In the genomic region with DNA sequence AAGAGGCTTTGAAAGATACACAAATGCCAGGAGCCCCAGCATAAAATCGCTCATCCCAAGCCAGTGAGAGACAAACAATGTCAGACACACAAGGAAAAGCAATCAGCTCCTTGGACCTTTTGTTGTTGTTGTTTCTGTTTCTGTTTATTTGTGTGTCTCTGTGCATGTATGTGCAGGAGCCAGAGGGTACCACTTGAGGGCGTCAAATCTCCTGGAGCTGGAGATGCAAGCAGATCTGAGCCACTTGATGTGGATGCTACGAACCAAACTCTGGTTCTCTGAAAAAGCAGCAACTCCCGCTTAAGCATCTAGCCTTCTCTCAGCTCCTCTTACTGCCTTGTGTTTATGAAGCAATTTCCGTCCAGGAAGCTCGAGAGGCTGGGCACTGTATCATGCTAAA, we compare ENCODE assay signal across 17 mouse cellular contexts.
DNase-seq lines count a peak whose midpoint lies in the region; ATAC-seq and TF ChIP-seq lines count a peak whose summit lies in the region.
"Had no signal": no experiment of that assay in that cellular context is flagged by ENCODE, and none has a peak within 500 bp of the region (broad histone marks: within the 10 kb centered on the region; RNA-seq: fewer than 3 reads in every experiment).

No protein-coding gene starts in this region.

- H3K9me3 ChIP-seq in lung, embryonic 14.5 days (ENCODE audit: low read depth, low read length) = no peaks in the 10 kb centered on the region
- H3K9me3 ChIP-seq in hindbrain, postnatal 0 days (ENCODE audit: low read length) = no peaks in the 10 kb centered on the region
- H3K9me3 ChIP-seq: forebrain, embryonic 10.5 days; G1E; heart, embryonic 10.5 days; hindbrain, embryonic 10.5 days; limb, embryonic 13.5 days had no signal

- CTCF ChIA-PET in Patski (lab: Charles Lee) = interaction anchor here (0.9 to 1.5 kb wide), 4 partner anchors 18 to 30 kb away, joined by 3 to 4 read pairs (median 4); no protein-coding TSS in a partner anchor

- H3K27ac ChIP-seq in kidney, adult 2 months (ENCODE audit: insufficient read depth, low read depth, low read length) = no peak overlapping the region
- no peak overlapping the region for H3K27ac ChIP-seq in lung, embryonic 14.5 days (ENCODE audit: low read depth)
- no peak overlapping the region for H3K27ac ChIP-seq in hindbrain, postnatal 0 days
- H3K27ac ChIP-seq: forebrain, embryonic 10.5 days; gastrocnemius, adult 2 months; heart, embryonic 10.5 days; hindbrain, embryonic 10.5 days; limb, embryonic 13.5 days had no signal

- H3K4me3 ChIP-seq in kidney, adult 2 months (ENCODE audit: insufficient read depth, low read depth, low read length) = no peak overlapping the region
- H3K4me3 ChIP-seq in lung, embryonic 14.5 days (ENCODE audit: low read depth, low read length) = no peak overlapping the region
- no peak overlapping the region for H3K4me3 ChIP-seq in hindbrain, postnatal 0 days (ENCODE audit: low read length)
- H3K4me3 ChIP-seq: forebrain, embryonic 10.5 days; gastrocnemius, adult 2 months; heart, embryonic 10.5 days; hindbrain, embryonic 10.5 days; limb, embryonic 13.5 days had no signal

- no peak overlapping the region for H3K4me2 ChIP-seq in lung, embryonic 14.5 days
- no peak overlapping the region for H3K4me2 ChIP-seq in hindbrain, postnatal 0 days (ENCODE audit: low read depth, low read length)
- H3K4me2 ChIP-seq: limb, embryonic 13.5 days had no signal

- WGBS in kidney, adult 2 months = 60% methylated on average over 6 of the region's 6 CpGs
- 49% methylated on average over 6 of the region's 6 CpGs for WGBS in lung, embryonic 14.5 days
- 82% methylated on average over 6 of the region's 6 CpGs for WGBS in hindbrain, postnatal 0 days

- POLR2A ChIA-PET in Patski (lab: Charles Lee) = no interaction called here

- no peak for TF ChIP-seq POLR2A in kidney, adult 2 months (IDR thresholded peaks at IDR 0.05; ENCODE audit: low read depth, low read length)

- in situ Hi-C loops in Patski (cut with MboI; ENCODE audit: low pct_unique_long_range_greater_than_20kb) = no loop called here

- H3K36me3 ChIP-seq in kidney, adult 2 months (ENCODE audit: control insufficient read depth, insufficient read depth, low read length) = no peaks in the 10 kb centered on the region
- no peaks in the 10 kb centered on the region for H3K36me3 ChIP-seq in lung, embryonic 14.5 days (ENCODE audit: insufficient read depth)
- H3K36me3 ChIP-seq in hindbrain, postnatal 0 days (ENCODE audit: insufficient read depth, low read length) = no peaks in the 10 kb centered on the region
- H3K36me3 ChIP-seq: forebrain, embryonic 10.5 days; G1E; heart, embryonic 10.5 days; hindbrain, embryonic 10.5 days; limb, embryonic 13.5 days had no signal

- no peaks in the 10 kb centered on the region for H3K4me1 ChIP-seq in kidney, adult 2 months (ENCODE audit: control insufficient read depth, insufficient read depth, low read length)
- H3K4me1 ChIP-seq in lung, embryonic 14.5 days (ENCODE audit: insufficient read depth) = no peaks in the 10 kb centered on the region
- H3K4me1 ChIP-seq in hindbrain, postnatal 0 days (ENCODE audit: insufficient read depth, low read length) = no peaks in the 10 kb centered on the region
- H3K4me1 ChIP-seq: heart, embryonic 10.5 days; limb, embryonic 13.5 days had no signal

- no peak for ATAC-seq in lung, embryonic 14.5 days (ENCODE audit: insufficient read depth)
- no peak for ATAC-seq in Patski
- 0 out of 2 replicates have a peak, but pooled peaks have one; percentile 22 for ATAC-seq in megakaryocyte, adult 5-6 weeks (ENCODE audit: poor library complexity, severe bottlenecking)
- ATAC-seq in hindbrain, postnatal 0 days = no peak

- no peak for TF ChIP-seq CTCF in kidney, adult 2 months (conservative IDR thresholded peaks at IDR 0.05; ENCODE audit: insufficient read depth, insufficient read length, low read depth, low read length)
- TF ChIP-seq CTCF in lung, embryonic 14.5 days (IDR thresholded peaks at IDR 0.05; ENCODE audit: low read depth) = no peak
- TF ChIP-seq CTCF in Patski (IDR thresholded peaks at IDR 0.05) = peak; percentile 31
- TF ChIP-seq CTCF in hindbrain, postnatal 0 days (IDR thresholded peaks at IDR 0.05; ENCODE audit: low read depth) = no peak

- H3K9ac ChIP-seq in lung, embryonic 14.5 days = no peak overlapping the region
- no peak overlapping the region for H3K9ac ChIP-seq in hindbrain, postnatal 0 days (replicated peaks; ENCODE audit: low read length)
- H3K9ac ChIP-seq: limb, embryonic 13.5 days had no signal

- no peaks in the 10 kb centered on the region for H3K27me3 ChIP-seq in kidney, adult 2 months (replicated peaks; ENCODE audit: control insufficient read depth, insufficient read depth, low read length)
- no peaks in the 10 kb centered on the region for H3K27me3 ChIP-seq in lung, embryonic 14.5 days (ENCODE audit: insufficient read depth, low read length)
- no peaks in the 10 kb centered on the region for H3K27me3 ChIP-seq in Patski
- no peaks in the 10 kb centered on the region for H3K27me3 ChIP-seq in hindbrain, postnatal 0 days (ENCODE audit: insufficient read depth, low read length)
- H3K27me3 ChIP-seq: limb, embryonic 13.5 days had no signal

- DNase-seq in kidney, adult 2 months = peak; percentile 2
- no peak for DNase-seq in kidney, adult 18-20 months
- DNase-seq in lung, embryonic 14.5 days = peak; percentile 16
- no peak for DNase-seq in lung, postnatal 14 days
- no peak for DNase-seq in Patski (ENCODE audit: low read depth, low spot score)
- DNase-seq in right cerebral cortex, postnatal 14 days = no peak
- no peak for DNase-seq in hindbrain, postnatal 0 days (ENCODE audit: low spot score)
- DNase-seq: cerebellum, adult 8-10 months; gastrocnemius, adult 2 months; layer of hippocampus, adult 9-11 months; retina, postnatal 1 day had no signal

Comparison
In these comparisons a context has a peak if more than half of its experiments do, and no peak if none do; other contexts are left out.
1. DNase-seq: peak in kidney, adult 2 months (single experiment) and lung, embryonic 14.5 days (single experiment); none in kidney, adult 18-20 months (single experiment), lung, postnatal 14 days (single experiment), Patski (single experiment), right cerebral cortex, postnatal 14 days (single experiment) and hindbrain, postnatal 0 days (single experiment).